Mouse (Mus musculus) gastrocnemius, adult 8-10 months (tissue): ENCODE measurements around the gene Myd88. TPM values are rescaled to one million over a fixed set of nuclear protein-coding genes. Genes with fewer than 3 reads are reported as not detected.
A peak's percentile ranks its signal among the peaks of the same experiment; 100 is the strongest.

Experiments
- DNase-seq, 2 experiments: peaks; one replicate each; pipeline ENCODE4 v3.0.0; 2022; ENCODE audit warnings: low spot score in 2 of 2
- total RNA-seq, 4 experiments: library from RNA; stranded (reverse); gene quantifications; 2 replicates each; pipeline ENCODE4 v1.2.4; 2022

The Myd88 gene
- total RNA-seq, 4 experiments from 2014 or later, result 2.7 to 4.1 (median 3.9) TPM

GRCm38 (mm10) chr9:119340212-119340580, 1.0 kb downstream of the Myd88 start:
- no peak for DNase-seq

DNA sequence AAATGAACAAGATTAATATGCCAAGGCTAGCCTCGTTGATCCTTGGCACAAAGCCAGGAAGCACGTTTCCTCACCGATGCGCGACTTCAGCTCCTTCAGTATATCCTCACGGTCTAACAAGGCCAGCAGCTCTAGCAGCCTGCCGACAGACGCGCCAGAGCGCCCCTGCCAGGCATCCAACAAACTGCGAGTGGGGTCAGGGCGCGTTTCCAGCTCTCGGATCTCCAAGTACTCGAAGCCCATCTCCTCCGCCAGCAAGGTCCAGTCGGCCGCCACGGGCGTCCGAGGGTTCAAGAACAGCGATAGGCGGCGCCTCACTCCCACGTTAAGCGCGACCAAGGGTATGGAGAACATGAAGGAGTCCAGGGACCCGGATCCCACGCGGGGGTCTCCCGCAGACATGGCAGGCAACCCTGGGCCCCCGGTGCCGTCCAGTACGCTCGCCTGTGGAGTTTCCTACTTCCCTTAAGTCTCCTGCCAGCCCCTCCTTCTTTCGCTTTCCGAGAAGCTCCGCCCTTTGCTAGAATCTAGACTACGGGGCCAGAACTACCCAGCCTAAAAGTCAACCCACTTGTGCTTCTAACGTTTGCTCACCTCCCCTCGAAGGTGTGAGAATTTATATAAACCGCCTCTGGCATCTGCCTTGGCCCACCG, 1.5 kb downstream of the Myd88 start, which contains the start of gene Acaa1a:
Gene Acaa1a, plus strand, starts transcription at position 119 of the 654 bp plus-strand sequence.
- peak; percentile 54 to 65 for DNase-seq

- no peak for DNase-seq
Measured at GRCm38 (mm10) chr9:119339106-119339505, 2.1 kb downstream of the Myd88 start.

DNA sequence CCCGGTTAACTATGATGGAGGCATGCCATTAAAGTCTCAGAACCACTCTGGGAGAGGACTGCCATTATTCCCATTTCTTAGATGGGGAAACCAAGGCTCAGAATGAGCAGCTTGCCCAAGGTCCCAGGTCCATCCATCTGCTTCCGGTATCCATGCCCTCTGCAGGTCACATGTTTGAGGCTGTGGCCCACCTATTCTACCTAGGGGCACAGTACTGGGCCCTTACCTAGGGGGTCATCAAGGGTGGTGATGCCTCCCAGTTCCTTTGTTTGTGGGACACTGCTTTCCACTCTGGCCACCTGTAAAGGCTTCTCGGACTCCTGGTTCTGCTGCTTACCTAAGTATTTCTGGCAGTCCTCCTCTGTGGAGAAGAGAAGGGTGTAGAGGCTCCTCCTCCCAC, 2.9 kb downstream of the Myd88 start:
- no peak for DNase-seq

GRCm38 (mm10) chr9:119337842-119338241, 3.4 kb downstream of the Myd88 start:
- no peak for DNase-seq

GRCm38 (mm10) chr9:119335571-119335970, 5.6 kb downstream of the Myd88 start:
- DNase-seq, result no peak

DNA sequence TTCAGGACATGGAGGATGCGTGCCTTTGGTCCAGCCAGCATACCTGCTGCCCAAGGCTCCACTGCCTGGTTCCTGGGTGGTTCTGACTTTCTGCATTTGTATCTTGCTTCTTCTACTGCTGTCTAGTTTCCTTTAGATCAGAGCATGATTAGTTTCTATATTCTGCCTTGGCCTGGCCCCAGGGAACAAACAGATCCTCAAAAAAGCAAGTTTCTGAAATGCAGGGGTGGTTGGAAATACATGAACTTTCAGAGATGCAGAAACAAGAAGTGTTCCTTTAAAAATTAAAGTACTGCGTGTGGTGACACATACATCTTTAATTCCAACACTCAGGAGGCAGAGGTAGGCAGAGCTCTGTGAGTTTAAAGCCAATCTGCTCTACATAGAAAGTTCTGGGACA, 6.4 kb downstream of the Myd88 start:
- DNase-seq, result no peak

- DNase-seq, result peak; percentile 58 to 62
Measured at GRCm38 (mm10) chr9:119334324-119334723, 6.9 kb downstream of the Myd88 start.

- no peak for DNase-seq
Measured at GRCm38 (mm10) chr9:119330186-119330963, 10.8 kb downstream of the Myd88 start.

- DNase-seq, result no peak
Measured at GRCm38 (mm10) chr9:119328488-119328887, 12.7 kb downstream of the Myd88 start.

DNA sequence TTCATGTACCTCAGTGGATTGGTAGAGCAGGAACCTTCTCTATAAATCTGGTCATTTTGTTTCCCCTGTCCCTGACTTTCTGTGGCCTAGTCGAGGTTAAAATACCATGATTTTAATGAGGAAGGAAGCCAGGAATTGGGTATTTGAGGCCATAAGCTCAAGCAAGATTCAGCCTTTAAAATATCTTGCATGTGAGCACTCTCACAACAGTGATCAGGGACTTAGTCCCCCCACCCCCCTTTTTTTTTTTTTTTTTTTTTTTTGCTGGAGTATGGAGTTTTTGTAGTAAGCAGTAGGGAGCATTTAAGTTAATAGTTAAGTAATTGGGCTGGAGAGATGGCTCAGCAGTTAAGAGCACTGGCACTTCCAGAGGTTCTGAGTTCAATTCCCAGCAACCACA, 17.1 kb downstream of the Myd88 start:
- no peak for DNase-seq

DNA sequence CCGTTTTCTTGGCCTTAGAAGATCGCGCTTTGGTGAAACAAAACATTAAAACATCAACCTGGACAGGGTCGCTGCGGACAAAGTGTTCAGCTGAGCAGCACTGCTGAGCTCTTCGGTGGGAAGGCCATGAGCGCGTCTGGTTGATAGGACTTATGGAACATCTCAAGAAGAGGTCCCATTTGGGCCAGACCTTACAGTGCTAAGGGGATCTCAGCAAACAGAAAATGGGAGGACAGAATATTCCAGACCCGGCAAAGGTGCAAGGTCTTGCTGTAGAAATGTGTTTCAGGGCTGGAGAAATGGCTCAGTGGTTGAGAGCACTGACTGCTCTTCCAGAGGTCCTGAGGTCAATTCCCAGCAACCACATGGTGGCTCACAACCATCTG, 18.0 kb downstream of the Myd88 start:
- DNase-seq, result no peak

DNA sequence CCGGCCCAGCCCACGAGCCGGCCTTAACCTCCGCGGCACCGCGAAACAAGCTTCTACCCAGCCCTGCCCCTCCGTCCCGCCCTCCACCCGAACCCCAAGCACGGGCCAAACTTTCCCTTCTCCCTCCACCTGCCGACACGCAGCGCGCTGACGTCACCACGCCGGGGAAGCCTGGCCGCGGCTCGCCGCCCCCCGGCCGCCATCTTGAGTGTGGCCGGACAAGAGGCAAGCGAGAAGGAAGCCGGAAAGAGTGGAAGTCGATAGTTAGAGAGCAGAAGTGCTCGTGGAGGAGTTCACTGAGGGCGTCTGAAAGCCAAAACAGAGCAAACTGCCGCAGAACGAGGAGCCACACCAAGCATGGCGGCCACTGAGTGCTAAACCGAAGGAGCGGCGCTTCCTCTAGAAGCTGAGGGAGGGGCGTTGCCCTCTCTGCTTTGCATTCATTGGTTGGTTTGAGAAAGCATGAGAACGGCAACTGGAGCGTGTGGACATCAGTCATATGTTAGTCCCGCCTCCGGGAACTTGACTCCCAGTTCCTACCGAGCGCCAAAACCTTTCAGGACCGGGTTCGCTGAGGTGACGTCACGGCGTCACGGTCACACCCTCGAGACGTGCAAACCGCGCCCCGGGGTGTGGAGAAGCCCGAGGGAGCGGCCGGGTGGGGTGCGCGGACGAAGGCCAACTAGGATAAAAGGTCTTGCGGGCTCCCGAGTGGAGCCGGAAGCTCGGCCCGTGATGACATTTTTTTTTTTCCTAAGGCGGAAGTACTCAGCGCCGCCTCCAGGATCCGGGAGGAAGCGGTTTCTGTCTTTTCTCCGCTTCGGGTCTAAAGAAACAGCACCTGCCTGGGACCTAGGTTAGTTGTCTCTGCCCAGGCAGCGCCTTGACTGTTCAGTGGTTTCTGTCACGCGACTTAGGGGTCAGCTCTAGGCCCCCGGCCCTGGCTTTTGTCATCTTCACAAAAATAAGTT, 18.6 kb downstream of the Myd88 start, which contains the start of gene Oxsr1:
Gene Oxsr1, minus strand, starts transcription at position 139 of the 971 bp plus-strand sequence.
- peak; percentile 99 for DNase-seq

- DNase-seq, result peak in 1 of 2 experiments; percentile 68
Measured at GRCm38 (mm10) chr9:119321392-119322229, 19.6 kb downstream of the Myd88 start.

GRCm38 (mm10) chr9:119320946-119321345, 20.3 kb downstream of the Myd88 start:
- no peak for DNase-seq

GRCm38 (mm10) chr9:119320446-119320845, 20.8 kb downstream of the Myd88 start:
- no peak for DNase-seq

DNA sequence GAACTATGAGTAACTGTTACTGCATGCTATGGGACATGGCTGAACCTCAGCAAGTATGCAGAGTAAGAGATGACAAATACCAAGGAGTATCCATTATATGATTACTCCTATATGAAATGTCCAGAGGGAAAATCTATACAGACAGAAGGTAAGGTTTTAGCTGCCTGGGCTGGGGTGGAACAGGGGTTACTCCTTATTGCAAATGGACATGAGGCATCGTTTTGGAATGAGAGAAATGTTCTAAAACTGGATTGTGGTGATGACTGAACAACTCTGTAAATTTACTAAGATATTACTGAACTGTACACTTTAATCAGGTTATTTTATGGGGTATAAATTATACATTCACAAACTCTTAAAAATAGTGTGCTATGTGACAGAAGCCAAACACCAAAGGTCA, 22.3 kb downstream of the Myd88 start:
- DNase-seq, result no peak

GRCm38 (mm10) chr9:119313096-119313495, 28.1 kb downstream of the Myd88 start:
- no peak for DNase-seq

- no peak for DNase-seq
Measured at GRCm38 (mm10) chr9:119309067-119309466, 32.1 kb downstream of the Myd88 start.

DNA sequence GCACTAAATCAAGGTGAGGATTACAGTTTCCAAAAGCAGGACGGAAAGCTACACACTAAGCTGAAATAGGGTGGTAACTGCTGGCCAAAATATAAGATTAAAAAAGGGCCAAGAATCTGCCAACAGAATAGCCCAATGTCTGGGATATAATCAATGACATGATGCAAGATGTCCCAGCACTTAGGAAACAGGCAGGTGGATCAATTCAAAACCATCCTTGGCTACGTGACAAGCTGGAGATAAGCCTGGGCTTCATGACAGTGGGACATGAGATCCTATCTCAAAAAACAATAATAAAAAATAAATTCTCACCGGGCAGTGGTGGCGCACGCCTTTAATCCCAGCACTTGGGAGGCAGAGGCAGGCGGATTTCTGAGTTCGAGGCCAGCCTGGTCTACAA, 35.3 kb downstream of the Myd88 start:
- DNase-seq, result no peak

DNA sequence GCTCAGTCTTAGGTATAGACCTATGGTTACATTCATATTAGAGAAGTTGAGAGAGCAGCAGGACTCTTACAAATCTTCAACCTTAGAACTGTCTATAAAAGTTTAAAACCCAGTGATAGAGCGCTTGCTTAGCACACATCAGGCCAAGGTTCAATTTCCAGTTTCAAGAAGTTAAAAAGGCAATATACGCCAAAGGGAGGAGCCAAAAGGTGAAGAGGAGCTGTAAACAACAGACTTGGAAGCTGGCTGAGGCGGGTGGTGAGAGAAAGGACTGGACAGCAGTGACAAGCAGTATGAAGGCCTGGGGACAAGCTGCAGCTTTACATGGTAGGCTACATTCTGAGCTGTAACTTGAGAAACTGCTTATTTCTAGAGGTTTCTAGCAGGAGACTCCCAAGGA, 42.6 kb downstream of the Myd88 start:
- no peak for DNase-seq
